Mouse (Mus musculus) lung, postnatal 0 days (tissue): ENCODE results near the gene Hist2h3b. TPM values are rescaled to one million over a fixed set of nuclear protein-coding genes. Genes with fewer than 3 reads are reported as not detected.
"Not testable (repeated sequence)": the region's sequence is repeated elsewhere in the genome, so short reads cannot be mapped to it uniquely, and the experiment has no call there.

Source experiments
- ATAC-seq: fragments of 200-750 bp; cut with Nextera tagmentation; 2 replicates; pipeline ENCODE4 v1.8.0; 2017; ENCODE audit warnings: moderate library complexity
- DNase-seq: peaks from one replicate; pipeline ENCODE4 v3.0.0-alpha.2; 2016; ENCODE audit warnings: low spot score
- H3K27ac ChIP-seq: fragments of 300-500 bp; sonication (generic); 2 replicates; pipeline ENCODE4 v1.5.1; 2014; ENCODE audit warnings: antibody characterized with exemption, mild to moderate bottlenecking, low read length, mixed read lengths
- H3K27me3 ChIP-seq: fragments of 300-500 bp; sonication (generic); replicated peaks from 2 replicates; pipeline ENCODE4 v1.6.1; 2014; ENCODE audit warnings: low read length, mixed read lengths; ENCODE audit not compliant: insufficient read depth
- H3K36me3 ChIP-seq: fragments of 300-500 bp; sonication (generic); 2 replicates; pipeline ENCODE4 v1.6.1; 2014; ENCODE audit warnings: low read length, mixed read lengths; ENCODE audit not compliant: insufficient read depth
- H3K4me1 ChIP-seq: fragments of 300-500 bp; sonication (generic); 2 replicates; pipeline ENCODE4 v1.6.1; 2014; ENCODE audit warnings: antibody characterized with exemption, low read depth, low read length, mixed read lengths; ENCODE audit not compliant: insufficient read depth
- H3K4me2 ChIP-seq: fragments of 300-500 bp; sonication (generic); replicated peaks from 2 replicates; pipeline ENCODE4 v1.6.1; 2014; ENCODE audit warnings: low read depth, mild to moderate bottlenecking, low read length, moderate library complexity, mixed read lengths
- H3K4me3 ChIP-seq: fragments of 300-500 bp; sonication (generic); 2 replicates; pipeline ENCODE4 v1.5.1; 2014; ENCODE audit warnings: low read depth, low read length
- H3K9ac ChIP-seq: fragments of 300-500 bp; sonication (generic); replicated peaks from 2 replicates; pipeline ENCODE4 v1.6.1; 2014; ENCODE audit warnings: low read depth, mild to moderate bottlenecking
- H3K9me3 ChIP-seq: fragments of 300-500 bp; sonication (generic); 2 replicates; pipeline ENCODE4 v1.6.1; 2016; ENCODE audit warnings: low read length, mixed read lengths
- CTCF ChIP-seq: IDR thresholded peaks from 2 replicates; pipeline ENCODE4 v1.5.1; 2016; ENCODE audit warnings: antibody characterized with exemption, mild to moderate bottlenecking
- EP300 ChIP-seq: IDR thresholded peaks from 2 replicates; pipeline ENCODE4 v1.6.1; 2016; ENCODE audit warnings: antibody characterized with exemption, mild to moderate bottlenecking, control low read depth
- WGBS: fragments of 180-500 bp; shearing (Covaris S2); extraction: QIAGEN DNeasy Blood & Tissue Kit; methylation state at CpG from one replicate; pipeline ENCODE4 v1.1.7; 2014; 5-methylcytosine and 5-hydroxymethylcytosine counted together
- polyA plus RNA-seq: library from polyadenylated mRNA; unstranded; fragments of >200 nt; fragmentation: Nextera tagmentation; extraction: Ambion mirVana; gene quantifications from 2 replicates; pipeline ENCODE4 v1.2.1, GENCODE M21; 2015

Hist2h3b gene
- polyA plus RNA-seq, 1 experiment from 2014 or later = 12.5 TPM

GRCm38 (mm10) chr3:96246427-96246856, 22.0 kb upstream of the Hist2h3b start, which contains the start of gene Hist2h3c1:
TSS of gene Hist2h3c1 (plus strand) at chr3:96246685.
- WGBS = no CpG with 5 or more reads among the region's 47 CpGs

DNA sequence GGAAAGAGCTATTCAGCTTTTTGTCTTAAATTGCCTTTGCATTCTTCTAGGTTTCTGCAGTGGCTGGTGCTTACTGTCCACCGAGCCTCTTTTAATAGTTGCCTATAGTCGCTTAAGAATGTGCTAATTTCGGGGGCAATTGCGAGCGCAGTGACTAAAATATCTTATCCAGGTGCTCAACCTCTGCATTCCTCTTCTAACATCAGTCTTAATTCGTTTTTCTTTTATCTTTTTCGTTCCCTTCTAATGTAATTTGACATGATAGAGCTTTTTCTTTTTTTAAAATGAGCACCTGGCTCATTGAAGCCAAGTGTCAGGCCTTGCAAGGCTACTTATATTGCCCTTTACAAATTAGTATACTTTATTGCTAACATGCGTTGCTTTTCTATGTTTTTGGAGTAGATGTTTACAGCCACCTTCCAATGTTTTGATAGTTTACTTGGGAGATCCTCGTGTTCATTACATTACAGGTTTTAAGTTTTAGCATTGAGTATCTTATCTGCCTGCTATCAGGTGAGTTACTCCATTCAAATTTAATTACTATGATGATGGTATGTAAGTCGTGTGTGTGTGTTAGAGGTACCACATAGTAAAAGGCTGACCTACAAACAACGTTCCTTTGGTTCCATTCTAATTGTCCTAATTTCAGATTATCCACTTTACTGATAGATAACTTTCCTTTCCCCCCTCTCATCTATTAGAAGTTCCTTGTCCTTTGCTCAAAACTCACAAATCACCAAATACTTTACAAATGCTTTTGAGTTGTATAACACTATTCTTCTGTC, 20.9 kb upstream of the Hist2h3b start:
- H3K4me3 ChIP-seq = no peak overlapping the region
- TF ChIP-seq EP300 (no peak), CTCF (no peak)
- DNase-seq (no peak), ATAC-seq (no peak)
- H3K4me1 ChIP-seq = peaks cover 10% of the 10 kb centered on the region; the same call in 1 of the 2 replicates
- H3K9ac ChIP-seq = no peak overlapping the region
- no peaks in the 10 kb centered on the region for H3K36me3 ChIP-seq
- H3K27me3 ChIP-seq = no peaks in the 10 kb centered on the region
- no peak overlapping the region for H3K27ac ChIP-seq
- 13% methylated on average over 11 of the region's 11 CpGs for WGBS
- no peaks in the 10 kb centered on the region for H3K9me3 ChIP-seq
- H3K4me2 ChIP-seq = no peak overlapping the region; the same call in 1 of the 2 replicates

More at GRCm38 (mm10) chr3:96246427-96246856, 22.0 kb upstream of the Hist2h3b start, which contains the start of gene Hist2h3c1:
- not testable (repeated sequence) for H3K27ac ChIP-seq, H3K9ac ChIP-seq, H3K4me1 ChIP-seq, H3K27me3 ChIP-seq, DNase-seq, H3K9me3 ChIP-seq, H3K4me2 ChIP-seq, H3K36me3 ChIP-seq
- peak within 1 kb of the TSS; percentile 25; the same call in 1 of the 2 replicates for H3K4me3 ChIP-seq
- peak; percentile 91 for ATAC-seq

DNA sequence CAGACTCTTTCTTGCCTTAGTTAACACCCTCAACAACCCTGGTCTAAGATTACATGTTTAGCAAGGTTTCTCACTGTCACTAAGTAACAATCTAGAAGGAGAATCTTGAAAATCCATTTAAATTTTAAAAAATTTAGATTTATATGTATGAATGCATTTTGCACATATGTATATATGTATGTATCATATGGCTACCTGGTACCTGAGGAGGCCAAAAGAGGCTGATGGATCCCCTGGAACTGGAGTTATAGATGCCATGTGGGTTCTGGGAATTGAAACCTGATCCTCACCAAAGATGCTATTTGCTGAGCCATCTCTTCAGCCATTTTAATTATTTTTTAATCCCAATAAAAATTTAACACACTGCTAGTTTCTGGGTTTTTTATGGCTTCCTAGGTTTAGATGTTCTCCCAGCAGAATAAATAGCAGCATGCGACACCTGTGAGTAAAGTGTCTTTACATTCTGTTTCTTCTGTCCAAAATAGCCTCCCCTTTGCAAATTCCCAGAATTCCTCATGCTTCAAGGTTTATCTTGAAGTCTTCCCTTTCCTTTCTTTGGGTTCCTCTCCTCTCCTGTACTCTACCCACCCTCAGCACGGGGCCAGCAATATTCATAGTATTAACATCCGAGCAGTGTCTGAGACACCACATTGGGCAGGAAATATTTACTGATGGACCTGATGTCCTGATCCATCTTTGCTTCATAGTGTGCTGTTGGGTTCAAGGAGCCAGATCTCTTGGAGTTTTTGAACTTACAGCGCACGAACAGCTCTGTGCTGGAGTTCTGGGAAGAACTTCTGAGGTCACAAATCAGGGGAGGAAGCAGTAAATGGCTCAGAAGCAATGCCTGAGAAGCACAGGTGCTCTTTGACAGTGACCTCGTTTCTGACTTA, 20.1 kb upstream of the Hist2h3b start:
- no peak for TF ChIP-seq EP300
- 36% methylated on average over 6 of the region's 6 CpGs for WGBS
- Histone ChIP-seq H3K27ac (no peak overlapping the region), H3K4me2 (no peak overlapping the region), H3K4me1 (peaks cover 10% of the 10 kb centered on the region; the same call in 1 of the 2 replicates), H3K4me3 (no peak overlapping the region), H3K9me3 (no peaks in the 10 kb centered on the region), H3K27me3 (no peaks in the 10 kb centered on the region; the same call in 1 of the 2 replicates), H3K36me3 (no peaks in the 10 kb centered on the region), H3K9ac (no peak overlapping the region)
- DNase-seq = no peak
- ATAC-seq = no peak

DNA sequence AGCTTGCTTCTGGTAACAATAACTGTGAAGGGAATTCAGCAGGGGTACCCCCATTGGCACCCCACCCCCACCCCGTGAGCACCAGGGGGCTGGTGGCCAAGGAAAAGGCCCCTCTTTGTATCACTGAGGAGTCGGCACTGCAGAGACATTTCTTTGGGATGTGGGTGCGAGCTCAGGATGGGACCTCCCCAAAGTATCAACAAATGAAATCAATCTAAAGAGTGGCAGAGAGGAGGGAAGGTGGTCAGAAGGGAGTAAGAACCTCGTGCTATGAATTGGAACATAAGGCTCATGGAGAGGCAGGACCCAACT, 19.5 kb upstream of the Hist2h3b start:
- Histone ChIP-seq H3K27me3 (peaks cover 2% of the 10 kb centered on the region; the same call in 1 of the 2 replicates), H3K9ac (no peak overlapping the region), H3K9me3 (no peaks in the 10 kb centered on the region), H3K4me1 (peaks cover 7% of the 10 kb centered on the region; the same call in 1 of the 2 replicates), H3K27ac (no peak overlapping the region), H3K4me2 (no peak overlapping the region), H3K4me3 (no peak overlapping the region), H3K36me3 (no peaks in the 10 kb centered on the region)
- TF ChIP-seq EP300 = no peak
- no peak for TF ChIP-seq CTCF
- no peak for ATAC-seq
- WGBS = 48% methylated on average over 4 of the region's 4 CpGs
- no peak for DNase-seq

GRCm38 (mm10) chr3:96250890-96251289, 17.6 kb upstream of the Hist2h3b start:
- DNase-seq = no peak
- no peak for ATAC-seq
- H3K9me3 ChIP-seq = no peaks in the 10 kb centered on the region
- no peak overlapping the region for H3K4me3 ChIP-seq
- no peak overlapping the region for H3K9ac ChIP-seq
- TF ChIP-seq CTCF (no peak), EP300 (no peak)
- H3K4me2 ChIP-seq = no peak overlapping the region
- 72% methylated on average over 3 of the region's 3 CpGs for WGBS
- H3K4me1 ChIP-seq = 0 out of 2 replicates have a peak, but pooled peaks cover 3% of the 10 kb centered on the region
- peaks cover 3% of the 10 kb centered on the region; the same call in 1 of the 2 replicates for H3K27me3 ChIP-seq
- H3K27ac ChIP-seq = no peak overlapping the region
- no peaks in the 10 kb centered on the region for H3K36me3 ChIP-seq

GRCm38 (mm10) chr3:96251787-96252186, 16.7 kb upstream of the Hist2h3b start:
- H3K4me2 ChIP-seq = no peak overlapping the region
- H3K9me3 ChIP-seq = no peaks in the 10 kb centered on the region
- H3K4me1 ChIP-seq = 0 out of 2 replicates have a peak, but pooled peaks cover 3% of the 10 kb centered on the region
- H3K4me3 ChIP-seq = no peak overlapping the region
- 86% methylated on average over 3 of the region's 3 CpGs for WGBS
- TF ChIP-seq CTCF = no peak
- no peak for TF ChIP-seq EP300
- ATAC-seq (no peak), DNase-seq (no peak)
- H3K9ac ChIP-seq = no peak overlapping the region
- H3K36me3 ChIP-seq = no peaks in the 10 kb centered on the region
- H3K27ac ChIP-seq = no peak overlapping the region
- H3K27me3 ChIP-seq = peaks cover 3% of the 10 kb centered on the region; the same call in 1 of the 2 replicates
